Mouse (Mus musculus): ENCODE results near the gene Olfr902. TPM values are rescaled to one million over a fixed set of nuclear protein-coding genes. Genes with fewer than 3 reads are reported as not detected.

Olfr902 gene
- polyA plus RNA-seq, 1 experiment from 2014 or later, result not detected

- H3K27ac ChIP-seq (ENCODE audit: low read length), result no peak within 1 kb of the TSS
- no peak within 1 kb of the TSS for H3K9ac ChIP-seq (ENCODE audit: low read depth, low read length)
- no peak within 1 kb of the TSS for H3K4me2 ChIP-seq (ENCODE audit: low read length)
- WGBS, result 92% methylated on average over 3 of the region's 3 CpGs
- ATAC-seq, result no peak
- no peaks in the 10 kb centered on the region for H3K9me3 ChIP-seq (replicated peaks; ENCODE audit: control insufficient read depth, low read length, poor library complexity, severe bottlenecking)
- no peaks in the 10 kb centered on the region for H3K4me1 ChIP-seq (ENCODE audit: control insufficient read depth, insufficient read depth, low read length)
- no peaks in the 10 kb centered on the region for H3K36me3 ChIP-seq (ENCODE audit: control insufficient read depth, insufficient read depth, low read length)
- no peaks in the 10 kb centered on the region for H3K27me3 ChIP-seq (ENCODE audit: control insufficient read depth, insufficient read depth, low read depth, low read length)
- no peak within 1 kb of the TSS for H3K4me3 ChIP-seq (ENCODE audit: low read depth, low read length)
These were observed 39.3 kb downstream of the Olfr902 start, which contains the start of gene Olfr906 for GRCm38 (mm10) chr9:38486785-38487184. Olfr906 (plus strand) TSS chr9:38487085.

- H3K36me3 ChIP-seq (ENCODE audit: control insufficient read depth, insufficient read depth, low read length), result no peaks in the 10 kb centered on the region
- no peak within 1 kb of the TSS for H3K27ac ChIP-seq (ENCODE audit: low read length)
- no peaks in the 10 kb centered on the region for H3K9me3 ChIP-seq (replicated peaks; ENCODE audit: control insufficient read depth, low read length, poor library complexity, severe bottlenecking)
- H3K4me3 ChIP-seq (ENCODE audit: low read depth, low read length), result no peak within 1 kb of the TSS
- WGBS, result 90% methylated on average over 2 of the region's 2 CpGs
- no peaks in the 10 kb centered on the region for H3K4me1 ChIP-seq (ENCODE audit: control insufficient read depth, insufficient read depth, low read length)
- ATAC-seq, result no peak
- H3K4me2 ChIP-seq (ENCODE audit: low read length), result no peak within 1 kb of the TSS
- no peaks in the 10 kb centered on the region for H3K27me3 ChIP-seq (ENCODE audit: control insufficient read depth, insufficient read depth, low read depth, low read length)
- no peak within 1 kb of the TSS for H3K9ac ChIP-seq (ENCODE audit: low read depth, low read length)
These were observed 48.0 kb downstream of the Olfr902 start, which contains the start of gene Olfr907 for GRCm38 (mm10) chr9:38495501-38495900. Olfr907 (plus strand) TSS chr9:38495801.

Other genes with a start within 250 kb of the Olfr902 start
- gene Olfr893, start 239.3 kb upstream of the Olfr902 start, polyA plus RNA-seq (2015; fragmentation: Nextera tagmentation; extraction: Ambion mirVana), result not detected in 2 replicates
- gene Olfr894, start 229.6 kb upstream of the Olfr902 start, polyA plus RNA-seq (2015; fragmentation: Nextera tagmentation; extraction: Ambion mirVana), result not detected in 2 replicates
- not detected in 2 replicates for gene Olfr143, start 194.9 kb upstream of the Olfr902 start, polyA plus RNA-seq (2015; fragmentation: Nextera tagmentation; extraction: Ambion mirVana)
- gene Olfr895, start 179.8 kb upstream of the Olfr902 start, polyA plus RNA-seq (2015; fragmentation: Nextera tagmentation; extraction: Ambion mirVana), result not detected in 2 replicates
- gene Olfr896-ps1, start 156.5 kb upstream of the Olfr902 start, polyA plus RNA-seq (2015; fragmentation: Nextera tagmentation; extraction: Ambion mirVana), result not detected in 2 replicates
- not detected in 2 replicates for gene Olfr25, start 118.6 kb upstream of the Olfr902 start, polyA plus RNA-seq (2015; fragmentation: Nextera tagmentation; extraction: Ambion mirVana)
- not detected in 2 replicates for gene Olfr898, start 99.2 kb upstream of the Olfr902 start, polyA plus RNA-seq (2015; fragmentation: Nextera tagmentation; extraction: Ambion mirVana)
- gene Olfr250, start 80.8 kb upstream of the Olfr902 start, polyA plus RNA-seq (2015; fragmentation: Nextera tagmentation; extraction: Ambion mirVana), result not detected in 2 replicates
- gene Olfr251, start 70.6 kb upstream of the Olfr902 start, polyA plus RNA-seq (2015; fragmentation: Nextera tagmentation; extraction: Ambion mirVana), result not detected in 2 replicates
- gene Olfr147, start 46.0 kb upstream of the Olfr902 start, polyA plus RNA-seq (2015; fragmentation: Nextera tagmentation; extraction: Ambion mirVana), result not detected in 2 replicates
- gene Olfr901, start 18.2 kb upstream of the Olfr902 start, polyA plus RNA-seq (2015; fragmentation: Nextera tagmentation; extraction: Ambion mirVana), result not detected in 2 replicates
- gene Olfr904, start 15.5 kb downstream of the Olfr902 start, polyA plus RNA-seq (2015; fragmentation: Nextera tagmentation; extraction: Ambion mirVana), result not detected in 2 replicates
- not detected in 2 replicates for gene Olfr905, start 23.5 kb downstream of the Olfr902 start, polyA plus RNA-seq (2015; fragmentation: Nextera tagmentation; extraction: Ambion mirVana)
- gene Olfr906, start 39.4 kb downstream of the Olfr902 start, polyA plus RNA-seq (2015; fragmentation: Nextera tagmentation; extraction: Ambion mirVana), result not detected in 2 replicates
- gene Olfr907, start 48.1 kb downstream of the Olfr902 start, polyA plus RNA-seq (2015; fragmentation: Nextera tagmentation; extraction: Ambion mirVana), result not detected in 2 replicates
- gene Olfr911-ps1, start 73.9 kb downstream of the Olfr902 start, polyA plus RNA-seq (2015; fragmentation: Nextera tagmentation; extraction: Ambion mirVana), result not detected in 2 replicates
- gene Olfr910, start 90.2 kb downstream of the Olfr902 start, polyA plus RNA-seq (2015; fragmentation: Nextera tagmentation; extraction: Ambion mirVana), result not detected in 2 replicates
- not detected in 2 replicates for gene Olfr912, start 132.5 kb downstream of the Olfr902 start, polyA plus RNA-seq (2015; fragmentation: Nextera tagmentation; extraction: Ambion mirVana)
- gene Olfr913, start 145.1 kb downstream of the Olfr902 start, polyA plus RNA-seq (2015; fragmentation: Nextera tagmentation; extraction: Ambion mirVana), result not detected in 2 replicates
- not detected in 2 replicates for gene Olfr914, start 157.4 kb downstream of the Olfr902 start, polyA plus RNA-seq (2015; fragmentation: Nextera tagmentation; extraction: Ambion mirVana)
- gene Olfr916, start 212.2 kb downstream of the Olfr902 start, polyA plus RNA-seq (2015; fragmentation: Nextera tagmentation; extraction: Ambion mirVana), result not detected in 2 replicates
- not detected in 2 replicates for gene Olfr917, start 218.2 kb downstream of the Olfr902 start, polyA plus RNA-seq (2015; fragmentation: Nextera tagmentation; extraction: Ambion mirVana)
- gene Olfr918, start 226.9 kb downstream of the Olfr902 start, polyA plus RNA-seq (2015; fragmentation: Nextera tagmentation; extraction: Ambion mirVana), result not detected in 2 replicates